Mouse (Mus musculus) lung, postnatal 0 days (tissue): Measurements from ENCODE around the gene Cdk5rap1. TPM values are rescaled to one million over a fixed set of nuclear protein-coding genes. Genes with fewer than 3 reads are reported as not detected.
"Not testable (repeated sequence)": the region's sequence is repeated elsewhere in the genome, so short reads cannot be mapped to it uniquely, and the experiment has no call there.

Source experiments
- ATAC-seq: fragments of 200-750 bp; cut with Nextera tagmentation; 2 replicates; pipeline ENCODE4 v1.8.0; 2017; ENCODE audit warnings: moderate library complexity
- DNase-seq: peaks from one replicate; pipeline ENCODE4 v3.0.0-alpha.2; 2016; ENCODE audit warnings: low spot score
- H3K27ac ChIP-seq: fragments of 300-500 bp; sonication (generic); 2 replicates; pipeline ENCODE4 v1.5.1; 2014; ENCODE audit warnings: antibody characterized with exemption, mild to moderate bottlenecking, low read length, mixed read lengths
- H3K27me3 ChIP-seq: fragments of 300-500 bp; sonication (generic); replicated peaks from 2 replicates; pipeline ENCODE4 v1.6.1; 2014; ENCODE audit warnings: low read length, mixed read lengths; ENCODE audit not compliant: insufficient read depth
- H3K36me3 ChIP-seq: fragments of 300-500 bp; sonication (generic); 2 replicates; pipeline ENCODE4 v1.6.1; 2014; ENCODE audit warnings: low read length, mixed read lengths; ENCODE audit not compliant: insufficient read depth
- H3K4me1 ChIP-seq: fragments of 300-500 bp; sonication (generic); 2 replicates; pipeline ENCODE4 v1.6.1; 2014; ENCODE audit warnings: antibody characterized with exemption, low read depth, low read length, mixed read lengths; ENCODE audit not compliant: insufficient read depth
- H3K4me2 ChIP-seq: fragments of 300-500 bp; sonication (generic); replicated peaks from 2 replicates; pipeline ENCODE4 v1.6.1; 2014; ENCODE audit warnings: low read depth, mild to moderate bottlenecking, low read length, moderate library complexity, mixed read lengths
- H3K4me3 ChIP-seq: fragments of 300-500 bp; sonication (generic); 2 replicates; pipeline ENCODE4 v1.5.1; 2014; ENCODE audit warnings: low read depth, low read length
- H3K9ac ChIP-seq: fragments of 300-500 bp; sonication (generic); replicated peaks from 2 replicates; pipeline ENCODE4 v1.6.1; 2014; ENCODE audit warnings: low read depth, mild to moderate bottlenecking
- H3K9me3 ChIP-seq: fragments of 300-500 bp; sonication (generic); 2 replicates; pipeline ENCODE4 v1.6.1; 2016; ENCODE audit warnings: low read length, mixed read lengths
- CTCF ChIP-seq: IDR thresholded peaks from 2 replicates; pipeline ENCODE4 v1.5.1; 2016; ENCODE audit warnings: antibody characterized with exemption, mild to moderate bottlenecking
- EP300 ChIP-seq: IDR thresholded peaks from 2 replicates; pipeline ENCODE4 v1.6.1; 2016; ENCODE audit warnings: antibody characterized with exemption, mild to moderate bottlenecking, control low read depth
- WGBS: fragments of 180-500 bp; shearing (Covaris S2); extraction: QIAGEN DNeasy Blood & Tissue Kit; methylation state at CpG from one replicate; pipeline ENCODE4 v1.1.7; 2014; 5-methylcytosine and 5-hydroxymethylcytosine counted together
- polyA plus RNA-seq: library from polyadenylated mRNA; unstranded; fragments of >200 nt; fragmentation: Nextera tagmentation; extraction: Ambion mirVana; gene quantifications from 2 replicates; pipeline ENCODE4 v1.2.1, GENCODE M21; 2015

Gene Cdk5rap1
- polyA plus RNA-seq, 1 experiment from 2014 or later: 5.6 TPM

DNA sequence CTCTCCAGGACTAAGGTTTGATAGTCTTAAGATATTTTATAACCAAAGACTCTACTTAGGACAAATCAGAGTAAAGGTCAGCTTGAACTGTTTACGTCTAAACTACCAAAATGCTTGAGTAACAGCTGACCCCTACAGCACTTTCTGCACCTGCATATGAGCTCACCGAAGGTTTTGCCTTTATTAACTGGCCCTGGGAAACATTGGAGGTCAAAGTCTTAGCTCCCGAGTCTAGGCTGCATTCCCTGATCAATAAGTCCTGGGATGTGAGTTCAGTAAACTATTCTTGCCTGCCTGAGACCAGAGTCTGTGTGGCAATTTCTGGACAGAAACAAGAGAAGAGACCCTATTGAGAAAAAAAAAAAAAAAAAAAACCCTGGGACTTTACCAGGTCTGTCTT, 24.7 kb downstream of the Cdk5rap1 start:
- ATAC-seq (no peak), DNase-seq (no peak)
- Histone ChIP-seq H3K4me3 (no peak overlapping the region), H3K27ac (no peak overlapping the region), H3K4me1 (no peaks in the 10 kb centered on the region), H3K36me3 (peaks cover 7% of the 10 kb centered on the region; the same call in 1 of the 2 replicates), H3K27me3 (no peaks in the 10 kb centered on the region), H3K4me2 (no peak overlapping the region), H3K9ac (no peak overlapping the region), H3K9me3 (no peaks in the 10 kb centered on the region)
- WGBS: 86% methylated on average over 3 of the region's 3 CpGs
- no peak for TF ChIP-seq EP300
- no peak for TF ChIP-seq CTCF

DNA sequence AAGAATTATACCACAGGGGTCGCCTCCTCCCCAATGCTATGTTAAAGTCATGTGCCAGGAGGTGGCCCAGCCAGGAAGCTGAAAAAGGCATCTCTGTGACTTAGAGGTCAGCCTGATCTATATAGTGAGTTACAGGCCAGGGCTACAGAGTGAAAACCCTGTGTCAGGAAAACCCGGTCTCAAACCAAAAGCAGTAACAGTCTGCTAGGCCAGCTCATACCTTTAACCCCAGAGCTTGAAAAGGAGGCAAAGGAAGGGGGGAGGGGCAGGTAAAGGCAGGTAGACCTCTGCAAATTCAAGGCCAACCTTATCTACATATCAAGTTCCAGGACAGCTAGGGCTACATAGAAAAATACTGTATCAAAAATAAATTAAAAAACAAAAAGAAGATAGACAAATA, 33.5 kb downstream of the Cdk5rap1 start:
- DNase-seq (no peak), ATAC-seq (no peak)
- TF ChIP-seq EP300: no peak
- no peak for TF ChIP-seq CTCF
- no peaks in the 10 kb centered on the region for H3K27me3 ChIP-seq
- no peaks in the 10 kb centered on the region for H3K4me1 ChIP-seq
- 75% methylated on average over 2 of the region's 2 CpGs for WGBS
- H3K9ac ChIP-seq: no peak overlapping the region
- H3K4me2 ChIP-seq: no peak overlapping the region
- H3K4me3 ChIP-seq: no peak overlapping the region
- no peaks in the 10 kb centered on the region for H3K9me3 ChIP-seq
- no peak overlapping the region for H3K27ac ChIP-seq
- H3K36me3 ChIP-seq: 0 out of 2 replicates have a peak, but pooled peaks cover 9% of the 10 kb centered on the region

DNA sequence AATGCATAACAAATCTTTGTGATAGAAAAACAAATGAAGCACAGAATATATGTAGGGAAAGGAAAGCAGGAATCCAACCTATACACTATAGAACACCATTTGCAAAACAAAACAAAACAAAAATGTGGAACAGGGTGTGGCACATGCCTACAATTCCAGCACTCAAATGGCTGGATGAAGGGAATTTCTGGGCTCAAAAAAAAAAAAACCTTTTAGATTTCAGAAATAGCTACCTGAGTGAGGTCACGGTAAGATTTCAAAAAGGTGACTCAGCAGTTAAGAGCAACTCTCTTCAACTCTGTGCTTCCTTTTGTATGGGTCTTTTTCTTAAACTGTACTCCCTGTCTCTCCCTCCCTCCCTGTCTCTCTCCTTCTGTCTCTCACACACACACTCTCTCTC, 34.6 kb downstream of the Cdk5rap1 start:
- 48% methylated on average over 1 of the region's 1 CpGs for WGBS
- no peak overlapping the region for H3K4me3 ChIP-seq
- ATAC-seq: no peak
- no peaks in the 10 kb centered on the region for H3K4me1 ChIP-seq
- H3K9ac ChIP-seq: no peak overlapping the region
- DNase-seq: peak; percentile 68
- H3K9me3 ChIP-seq: no peaks in the 10 kb centered on the region
- no peak for TF ChIP-seq CTCF
- TF ChIP-seq EP300: no peak
- H3K36me3 ChIP-seq: 0 out of 2 replicates have a peak, but pooled peaks cover 9% of the 10 kb centered on the region
- no peak overlapping the region for H3K4me2 ChIP-seq
- H3K27me3 ChIP-seq: no peaks in the 10 kb centered on the region
- no peak overlapping the region for H3K27ac ChIP-seq

DNA sequence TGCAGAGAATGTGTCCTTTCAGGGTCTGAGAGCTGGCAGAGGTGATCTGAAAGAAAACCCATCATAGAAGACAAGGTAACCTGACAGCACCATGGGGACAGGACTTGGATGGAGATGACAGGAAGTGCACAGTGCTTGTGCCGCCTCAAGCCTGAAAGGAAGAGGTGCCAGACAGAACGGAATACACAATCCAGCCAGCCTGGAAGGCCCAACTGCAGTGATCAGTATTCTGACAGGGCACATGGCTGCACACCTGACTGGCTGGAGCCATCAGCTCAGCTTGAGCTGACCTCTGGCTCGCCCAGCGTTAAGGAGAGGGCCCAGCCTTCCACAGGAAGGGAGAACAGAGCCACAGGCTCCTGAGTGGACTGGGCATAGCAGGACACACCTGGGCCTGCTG, 37.2 kb downstream of the Cdk5rap1 start:
- 79% methylated on average over 4 of the region's 4 CpGs for WGBS
- no peak for ATAC-seq
- no peak for DNase-seq

DNA sequence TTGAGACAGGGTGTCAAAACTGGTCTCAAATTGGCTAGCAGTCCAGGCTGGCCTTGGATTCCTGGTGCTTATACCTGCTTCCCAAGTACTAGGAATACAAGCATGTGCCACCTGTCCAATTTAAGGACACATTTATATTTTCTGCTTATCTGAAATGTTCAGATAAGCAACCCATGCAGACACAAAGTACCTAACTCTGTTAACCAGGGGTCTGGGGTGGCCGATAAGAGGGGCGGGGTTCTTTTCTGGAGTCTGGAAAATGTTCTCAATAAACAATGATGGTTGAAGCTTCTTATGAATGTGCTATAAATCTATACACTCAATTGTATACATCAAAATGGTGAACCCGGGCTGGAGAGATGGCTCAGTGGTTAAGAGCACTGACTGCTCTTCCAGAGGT, 46.0 kb downstream of the Cdk5rap1 start:
- Histone ChIP-seq H3K9ac (no peak overlapping the region), H3K4me1 (no peaks in the 10 kb centered on the region), H3K4me3 (no peak overlapping the region), H3K9me3 (no peaks in the 10 kb centered on the region), H3K36me3 (no peaks in the 10 kb centered on the region), H3K27me3 (no peaks in the 10 kb centered on the region), H3K4me2 (no peak overlapping the region), H3K27ac (no peak overlapping the region)
- DNase-seq (no peak), ATAC-seq (no peak)
- TF ChIP-seq CTCF (no peak), EP300 (no peak)
- 75% methylated on average over 3 of the region's 3 CpGs for WGBS

More for the DNA sequence above, 37.2 kb downstream of the Cdk5rap1 start:
- Histone ChIP-seq H3K36me3 (0 out of 2 replicates have a peak, but pooled peaks cover 3% of the 10 kb centered on the region), H3K4me3 (no peak overlapping the region), H3K9me3 (no peaks in the 10 kb centered on the region), H3K4me2 (no peak overlapping the region), H3K27ac (no peak overlapping the region), H3K9ac (no peak overlapping the region), H3K4me1 (no peaks in the 10 kb centered on the region), H3K27me3 (no peaks in the 10 kb centered on the region)
- TF ChIP-seq CTCF (no peak), EP300 (no peak)

DNA sequence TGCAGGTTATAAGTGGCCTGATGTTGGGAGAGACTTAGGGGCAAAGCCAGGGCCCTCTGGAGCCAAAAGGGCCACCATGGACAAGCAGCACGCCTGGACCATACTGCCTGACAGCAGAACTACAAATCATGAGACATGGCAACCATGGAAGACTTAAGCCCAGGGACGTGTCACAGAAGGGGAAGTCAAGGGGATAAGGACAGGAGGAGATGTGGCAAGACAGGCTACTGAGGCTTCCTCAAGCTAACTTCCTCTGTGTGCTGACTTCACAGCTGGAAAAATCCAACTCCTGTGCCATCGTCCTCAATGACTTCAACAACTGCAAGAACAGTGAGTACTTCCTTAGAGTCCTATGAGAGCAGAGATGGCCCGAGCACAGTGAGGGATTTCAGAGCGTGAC, 59.0 kb downstream of the Cdk5rap1 start:
- H3K9me3 ChIP-seq, H3K4me3 ChIP-seq, H3K4me1 ChIP-seq, H3K36me3 ChIP-seq, H3K9ac ChIP-seq, DNase-seq, H3K27ac ChIP-seq, H3K4me2 ChIP-seq, ATAC-seq, H3K27me3 ChIP-seq: not testable (repeated sequence)
- WGBS: 71% methylated on average over 4 of the region's 5 CpGs

DNA sequence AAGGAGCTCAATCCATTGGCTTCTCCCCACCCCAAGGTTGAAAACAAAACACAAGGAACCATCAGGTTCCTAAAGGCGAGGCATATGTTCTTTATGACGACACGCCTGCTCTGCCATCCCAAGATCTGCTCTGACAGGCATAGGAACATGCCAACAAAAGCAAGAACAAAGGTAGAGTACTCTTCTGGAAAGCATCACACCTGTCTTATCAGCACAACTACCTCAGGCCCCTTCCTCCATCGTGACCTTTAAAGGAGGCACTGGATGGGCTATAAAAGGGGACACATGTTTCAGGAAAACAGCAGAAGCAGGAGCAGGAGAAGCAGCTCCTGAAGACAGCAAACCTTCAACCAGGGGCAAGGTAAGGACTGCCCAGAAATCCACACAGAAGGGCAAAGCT, 65.9 kb downstream of the Cdk5rap1 start, which contains the start of gene Bpifb9b:
Gene Bpifb9b, plus strand, starts transcription at position 301 of the 400 bp plus-strand sequence.
- H3K36me3 ChIP-seq, H3K4me2 ChIP-seq, DNase-seq, H3K27ac ChIP-seq, H3K9ac ChIP-seq, H3K27me3 ChIP-seq, ATAC-seq, H3K4me1 ChIP-seq, H3K4me3 ChIP-seq, H3K9me3 ChIP-seq: not testable (repeated sequence)
- 76% methylated on average over 4 of the region's 4 CpGs for WGBS

DNA sequence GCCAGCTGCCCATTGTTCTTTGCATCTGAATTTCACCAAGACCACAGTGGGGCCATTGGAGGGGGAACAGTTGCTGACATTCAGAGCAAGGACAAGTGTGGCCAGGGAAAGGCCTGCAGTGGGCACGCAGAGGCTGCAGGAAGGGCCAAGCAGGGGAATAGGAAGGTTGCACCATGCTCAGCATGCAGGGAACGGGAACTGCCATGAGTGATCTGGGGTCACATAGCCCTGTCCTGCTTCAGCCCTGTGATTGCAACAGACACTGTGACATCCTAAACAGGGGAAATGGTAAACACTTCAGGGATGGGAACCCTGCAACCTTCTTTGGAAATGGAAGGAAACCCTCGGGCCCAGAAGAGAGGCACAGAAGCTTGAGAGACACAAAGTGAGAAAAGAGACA, 68.2 kb downstream of the Cdk5rap1 start:
- not testable (repeated sequence) for H3K36me3 ChIP-seq, ATAC-seq, H3K4me3 ChIP-seq

More for the DNA sequence above, 68.2 kb downstream of the Cdk5rap1 start:
- H3K9me3 ChIP-seq, H3K27ac ChIP-seq, H3K27me3 ChIP-seq, H3K9ac ChIP-seq, H3K4me2 ChIP-seq, H3K4me1 ChIP-seq, DNase-seq: not testable (repeated sequence)
- WGBS: 80% methylated on average over 1 of the region's 3 CpGs
